Mouse (Mus musculus) kidney, adult 2 months (tissue): ENCODE data around the gene Rnf149. TPM values are rescaled to one million over a fixed set of nuclear protein-coding genes. Genes with fewer than 3 reads are reported as not detected.
A peak's percentile ranks its signal among the peaks of the same experiment; 100 is the strongest.

Source experiments
- DNase-seq: peaks from one replicate; pipeline ENCODE4 v3.0.0; 2021
- H3K27ac ChIP-seq: fragments of 200-500 bp; 2 replicates; pipeline ENCODE4 v1.5.1; 2012; ENCODE audit warnings: low read depth, low read length, control low read depth, inconsistent platforms; ENCODE audit not compliant: insufficient read depth
- H3K27me3 ChIP-seq: fragments of 200-500 bp; replicated peaks from 2 replicates; pipeline ENCODE4 v1.6.1; 2012; ENCODE audit warnings: mild to moderate bottlenecking, moderate library complexity, low read length, inconsistent platforms; ENCODE audit not compliant: control insufficient read depth, insufficient read depth
- H3K36me3 ChIP-seq: fragments of 200-500 bp; 2 replicates; pipeline ENCODE4 v1.6.1; 2012; ENCODE audit warnings: mild to moderate bottlenecking, moderate library complexity, low read length, inconsistent platforms; ENCODE audit not compliant: control insufficient read depth, insufficient read depth
- H3K4me1 ChIP-seq: fragments of 200-500 bp; 2 replicates; pipeline ENCODE4 v1.6.1; 2011; ENCODE audit warnings: low read length; ENCODE audit not compliant: control insufficient read depth, insufficient read depth
- H3K4me3 ChIP-seq: fragments of 200-500 bp; 2 replicates; pipeline ENCODE4 v1.5.1; 2011; ENCODE audit warnings: mild to moderate bottlenecking, low read depth, low read length, control low read depth; ENCODE audit not compliant: insufficient read depth
- CTCF ChIP-seq: fragments of 200-500 bp; conservative IDR thresholded peaks from 2 replicates; pipeline ENCODE4 v1.5.1; 2011; ENCODE audit warnings: low read depth, mild to moderate bottlenecking, control low read depth, low read length, moderate library complexity, mixed read lengths; ENCODE audit not compliant: insufficient read depth, insufficient read length
- POLR2A ChIP-seq: fragments of 200-500 bp; IDR thresholded peaks from one replicate; pipeline ENCODE4 v1.6.1; 2011; ENCODE audit warnings: low read depth, low read length, control low read depth
- whole genome bisulfite sequencing: fragments of 180-500 bp; shearing (Covaris S2); methylation state at CpG from one replicate; pipeline ENCODE4 v1.1.7; 2018; 5-methylcytosine and 5-hydroxymethylcytosine counted together
- polyA plus RNA-seq: library from polyadenylated mRNA; depleted of rRNA; stranded (reverse); fragments of >200 nt; gene quantifications from 2 replicates; pipeline ENCODE4 v1.2.3, GENCODE M21; 2012; rRNA removed

Gene Rnf149
- polyA plus RNA-seq, 1 experiment: 30.3 TPM

DNA sequence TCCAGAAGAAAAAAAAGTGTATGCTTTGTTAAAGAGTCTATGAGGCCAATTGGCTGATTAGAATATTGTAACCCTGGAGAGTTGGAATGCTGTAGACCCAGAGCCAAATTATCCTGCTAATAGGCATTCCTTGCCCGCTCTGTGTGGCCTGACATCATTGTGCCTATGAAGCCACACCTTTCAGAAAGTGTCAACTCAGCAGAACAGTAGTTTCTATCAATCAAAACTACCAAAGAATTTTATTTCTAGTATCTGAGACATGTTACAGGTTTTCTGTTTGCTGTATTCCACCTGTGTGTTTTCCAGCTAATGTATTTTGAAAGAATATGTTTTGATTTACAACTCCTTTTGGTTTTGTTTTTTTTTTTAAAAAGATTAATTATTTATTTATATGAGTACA is 65.0 kb downstream of the Rnf149 start:
- H3K4me1 ChIP-seq: no peaks in the 10 kb centered on the region
- no peak for TF ChIP-seq CTCF
- TF ChIP-seq POLR2A: no peak
- no peak overlapping the region for H3K27ac ChIP-seq
- H3K27me3 ChIP-seq: no peaks in the 10 kb centered on the region
- no peak overlapping the region for H3K4me3 ChIP-seq
- DNase-seq: no peak
- 43% methylated on average over 1 of the region's 1 CpGs for WGBS
- no peaks in the 10 kb centered on the region for H3K36me3 ChIP-seq

GRCm38 (mm10) chr1:39511775-39512174 is 65.4 kb downstream of the Rnf149 start:
- WGBS: 42% methylated on average over 8 of the region's 8 CpGs
- no peak for DNase-seq

DNA sequence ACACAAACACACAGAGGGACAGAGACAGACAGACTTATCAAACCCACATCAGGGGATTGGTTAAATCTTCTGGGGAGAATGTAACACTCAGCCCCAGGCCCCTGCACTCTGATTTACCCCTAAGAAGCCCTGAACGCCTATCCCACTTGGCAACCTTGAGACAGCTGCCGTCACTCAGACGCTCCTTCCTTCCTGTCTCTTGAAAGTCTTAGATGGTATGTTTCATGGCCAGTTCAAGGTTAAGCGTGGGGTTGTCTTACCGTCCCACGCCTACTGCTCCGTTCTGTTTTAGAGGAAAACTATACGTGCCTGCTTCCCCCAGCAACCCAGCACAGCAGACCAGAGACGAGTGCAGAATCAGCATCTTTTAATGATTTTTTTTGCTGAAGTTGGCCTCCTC is 71.6 kb downstream of the Rnf149 start:
- WGBS: 50% methylated on average over 9 of the region's 9 CpGs
- Histone ChIP-seq H3K27ac (no peak overlapping the region), H3K4me1 (no peaks in the 10 kb centered on the region), H3K27me3 (no peaks in the 10 kb centered on the region), H3K36me3 (no peaks in the 10 kb centered on the region), H3K4me3 (no peak overlapping the region)
- no peak for DNase-seq
- TF ChIP-seq CTCF (no peak), POLR2A (no peak)

More at GRCm38 (mm10) chr1:39511775-39512174, 65.4 kb downstream of the Rnf149 start:
- Histone ChIP-seq H3K27ac (no peak overlapping the region), H3K4me1 (no peaks in the 10 kb centered on the region), H3K27me3 (no peaks in the 10 kb centered on the region), H3K36me3 (no peaks in the 10 kb centered on the region), H3K4me3 (no peak overlapping the region)
- TF ChIP-seq CTCF: no peak
- no peak for TF ChIP-seq POLR2A

- WGBS: 18% methylated on average over 1 of the region's 1 CpGs
- no peak overlapping the region for H3K27ac ChIP-seq
- H3K36me3 ChIP-seq: no peaks in the 10 kb centered on the region
- H3K27me3 ChIP-seq: no peaks in the 10 kb centered on the region
- peak; percentile 45 for DNase-seq
- no peaks in the 10 kb centered on the region for H3K4me1 ChIP-seq
- no peak overlapping the region for H3K4me3 ChIP-seq
- TF ChIP-seq CTCF (peak; percentile 72), POLR2A (no peak)
These were observed 72.9 kb downstream of the Rnf149 start for GRCm38 (mm10) chr1:39504261-39504660.

GRCm38 (mm10) chr1:39502817-39503633 is 74.2 kb downstream of the Rnf149 start:
- no peaks in the 10 kb centered on the region for H3K36me3 ChIP-seq
- DNase-seq: peak; percentile 12
- WGBS: 82% methylated on average over 17 of the region's 17 CpGs
- TF ChIP-seq CTCF: no peak
- no peak for TF ChIP-seq POLR2A
- no peak overlapping the region for H3K4me3 ChIP-seq
- no peaks in the 10 kb centered on the region for H3K4me1 ChIP-seq
- no peak overlapping the region for H3K27ac ChIP-seq
- H3K27me3 ChIP-seq: no peaks in the 10 kb centered on the region

Other genes starting within 250 kb of the Rnf149 start
- 209 and 261 TPM in 2 replicates for gene Rpl31, start 209.6 kb downstream of the Rnf149 start, polyA plus RNA-seq
- 5.1 and 5.2 TPM in 2 replicates for gene Tbc1d8, start 98.7 kb downstream of the Rnf149 start, polyA plus RNA-seq
- 18.2 and 20.8 TPM in 2 replicates for gene Cnot11, start 42.4 kb downstream of the Rnf149 start, polyA plus RNA-seq
- gene Creg2, start 74.1 kb upstream of the Rnf149 start, polyA plus RNA-seq: 0.04 and 0.09 TPM in 2 replicates
- gene Rfx8, start 143.6 kb upstream of the Rnf149 start, polyA plus RNA-seq: not detected in 2 replicates
- gene Gm3646, start 227.9 kb upstream of the Rnf149 start, polyA plus RNA-seq: not detected in 2 replicates